Mouse (Mus musculus): Measurements from ENCODE around the gene Ndufb10.
"Not testable (repeated sequence)": the region's sequence is repeated elsewhere in the genome, so short reads cannot be mapped to it uniquely, and the experiment has no call there.

The Ndufb10 gene

GRCm38 (mm10) chr17:24733434-24734050 lies 9.3 kb upstream of the Ndufb10 start:
- DNase-seq, result no peak

GRCm38 (mm10) chr17:24732233-24732935 lies 8.1 kb upstream of the Ndufb10 start:
- DNase-seq, result no peak

- no peak for DNase-seq
These were observed 6.5 kb upstream of the Ndufb10 start for GRCm38 (mm10) chr17:24730787-24731186.

- DNase-seq, result no peak
These were observed 4.8 kb upstream of the Ndufb10 start for GRCm38 (mm10) chr17:24729067-24729466.

GRCm38 (mm10) chr17:24728184-24728583 lies 3.9 kb upstream of the Ndufb10 start:
- no peak for DNase-seq

GRCm38 (mm10) chr17:24727618-24728017 lies 3.3 kb upstream of the Ndufb10 start, which contains the start of gene Rpl3l:
TSS of gene Rpl3l (plus strand) at chr17:24727820.
- DNase-seq, result no peak

GRCm38 (mm10) chr17:24725637-24726390 lies 1.5 kb upstream of the Ndufb10 start:
- DNase-seq, result no peak

- no peak for DNase-seq
These were observed 447 bp downstream of the Ndufb10 start for GRCm38 (mm10) chr17:24723881-24724180.

- no peak for DNase-seq
These were observed 977 bp downstream of the Ndufb10 start for GRCm38 (mm10) chr17:24723122-24723880.

GRCm38 (mm10) chr17:24722220-24722924 lies 1.9 kb downstream of the Ndufb10 start:
- no peak for DNase-seq

- not testable (repeated sequence) for DNase-seq
These were observed 2.8 kb downstream of the Ndufb10 start for GRCm38 (mm10) chr17:24721383-24721955.

- not testable (repeated sequence) for DNase-seq
These were observed 3.7 kb downstream of the Ndufb10 start for GRCm38 (mm10) chr17:24720616-24721015.

- peak; percentile 99 for DNase-seq
These were observed 4.6 kb downstream of the Ndufb10 start for GRCm38 (mm10) chr17:24719494-24720222.

GRCm38 (mm10) chr17:24718938-24719337 lies 5.3 kb downstream of the Ndufb10 start:
- not testable (repeated sequence) for DNase-seq

- no peak for DNase-seq
These were observed 6.3 kb downstream of the Ndufb10 start, which contains the start of the genes Rnf151 and Rps2 for GRCm38 (mm10) chr17:24717943-24718342. TSS of gene Rnf151 (minus strand) at chr17:24718063. TSS of gene Rps2 (plus strand) at chr17:24718116.

- DNase-seq, result no peak
These were observed 8.1 kb downstream of the Ndufb10 start for GRCm38 (mm10) chr17:24716166-24716682.

GRCm38 (mm10) chr17:24715556-24715955 lies 8.7 kb downstream of the Ndufb10 start:
- no peak for DNase-seq

- DNase-seq, result no peak
These were observed 15.6 kb downstream of the Ndufb10 start for GRCm38 (mm10) chr17:24708646-24709045.

GRCm38 (mm10) chr17:24707801-24708425 lies 16.4 kb downstream of the Ndufb10 start:
- no peak for DNase-seq
